8 mouse cellular contexts compared by ENCODE assay signal in genomic region chr11:62613657-62614365, GRCm38 (mm10). TPM values are rescaled to one million over a fixed set of nuclear protein-coding genes. Genes with fewer than 3 reads are reported as not detected.
DNase-seq lines count a peak whose midpoint lies in the region; ATAC-seq lines count a peak whose summit lies in the region.

No protein-coding gene starts in this region.

- H3K4me1 ChIP-seq in intestine, embryonic 16.5 days (ENCODE audit: control insufficient read depth, insufficient read depth, low read length), result peaks cover 11% of the 10 kb centered on the region
- H3K4me1 ChIP-seq in midbrain, embryonic 10.5 days, result peaks cover 33% of the 10 kb centered on the region

- peak overlapping the region; percentile 27 for H3K4me2 ChIP-seq in intestine, embryonic 16.5 days (ENCODE audit: low read depth, low read length)

- peak overlapping the region; percentile 12; the same call in 1 of the 2 replicates for H3K27ac ChIP-seq in intestine, embryonic 16.5 days (ENCODE audit: low read length)
- H3K27ac ChIP-seq in midbrain, embryonic 10.5 days (replicated peaks), result peak overlapping the region; percentile 90

- H3K9ac ChIP-seq in intestine, embryonic 16.5 days (ENCODE audit: low read depth, low read length), result peak overlapping the region; percentile 41; the same call in 1 of the 2 replicates

- no peaks in the 10 kb centered on the region for H3K27me3 ChIP-seq in intestine, embryonic 16.5 days (replicated peaks; ENCODE audit: control insufficient read depth, insufficient read depth, low read length)
- no peaks in the 10 kb centered on the region for H3K27me3 ChIP-seq in midbrain, embryonic 10.5 days (ENCODE audit: low read depth, poor library complexity, severe bottlenecking)

- intact Hi-C loops in left cerebral cortex, postnatal 25 days (cut with DNase I), result loop anchor here (1.0 to 2.0 kb wide), 2 partner anchors 35 to 61 kb away; partner anchors contain the start of genes Lrrc75a and Mmgt2

- peak; percentile 92 for DNase-seq in adrenal gland, adult 2 months
- peak; percentile 95 for DNase-seq in embryo, embryonic 11.5 days (ENCODE audit: low read depth, low spot score)
- DNase-seq in gastrocnemius, postnatal 4 days (ENCODE audit: low spot score in 2 of 2), result peak; percentile 94
- peak; percentile 90 to 96 for DNase-seq in left cerebral cortex, postnatal 25 days (ENCODE audit: low spot score in 2 of 2)
- peak; percentile 97 for DNase-seq in midbrain, embryonic 10.5 days (ENCODE audit: low spot score)
- peak; percentile 89 to 90 for DNase-seq in right cerebral cortex, postnatal 36 days (ENCODE audit: low spot score in 2 of 2)
- peak; percentile 89 to 96 for DNase-seq in urinary bladder, postnatal 4 days (ENCODE audit: low spot score in 2 of 2)

- WGBS in intestine, embryonic 16.5 days, result 20% methylated on average over 19 of the region's 19 CpGs
- 11% methylated on average over 19 of the region's 19 CpGs for WGBS in midbrain, embryonic 10.5 days

- peaks cover 11% of the 10 kb centered on the region; the same call in 1 of the 2 replicates for H3K36me3 ChIP-seq in intestine, embryonic 16.5 days (ENCODE audit: control insufficient read depth, insufficient read depth, low read length)
- H3K36me3 ChIP-seq in midbrain, embryonic 10.5 days, result peaks cover 53% of the 10 kb centered on the region

- H3K9me3 ChIP-seq in intestine, embryonic 16.5 days (ENCODE audit: control insufficient read depth, low read length), result no peaks in the 10 kb centered on the region
- H3K9me3 ChIP-seq in midbrain, embryonic 10.5 days (replicated peaks), result no peaks in the 10 kb centered on the region

- ATAC-seq in intestine, embryonic 16.5 days, result peak; percentile 84

- H3K4me3 ChIP-seq in intestine, embryonic 16.5 days (ENCODE audit: low read length), result peak overlapping the region; percentile 5; the same call in 1 of the 2 replicates
- peak overlapping the region; percentile 44 for H3K4me3 ChIP-seq in midbrain, embryonic 10.5 days

RNA-seq across cellular contexts. Expression of gene Lrrc75a, which starts 34.5 kb away (rescaled TPM):
- total RNA-seq in adrenal gland, adult 2 months (2021), result 10 to 100 TPM; 17.5 to 40.5 TPM
- 46.9 and 73.5 TPM in 2 replicates for polyA plus RNA-seq in adrenal gland, adult 2 months (2012; rRNA removed)
- total RNA-seq in gastrocnemius, postnatal 4 days (2021), result 10 to 100 TPM; 29.1 to 31.3 TPM
- polyA plus RNA-seq in intestine, embryonic 16.5 days (2015; fragmentation: Nextera tagmentation; extraction: Ambion mirVana), result 14.1 and 23.8 TPM in 2 replicates
- total RNA-seq in left cerebral cortex, postnatal 25 days (2021), result 10 to 100 TPM; 18.0 to 20.0 TPM
- 10.6 and 10.8 TPM in 2 replicates for polyA plus RNA-seq in midbrain, embryonic 10.5 days (2016; fragmentation: Nextera tagmentation; extraction: Ambion mirVana)

RNA-seq across cellular contexts. Expression of gene Mmgt2, which starts 34.7 kb away (rescaled TPM):
- 10 to 100 TPM; 34.5 to 47.3 TPM for total RNA-seq in adrenal gland, adult 2 months (2021)
- polyA plus RNA-seq in adrenal gland, adult 2 months (2012; rRNA removed), result 87.2 and 88.1 TPM in 2 replicates
- total RNA-seq in gastrocnemius, postnatal 4 days (2021), result 10 to 100 TPM; 24.2 to 26.0 TPM
- polyA plus RNA-seq in intestine, embryonic 16.5 days (2015; fragmentation: Nextera tagmentation; extraction: Ambion mirVana), result 82.9 and 86.3 TPM in 2 replicates
- 10 to 100 TPM; 18.4 to 20.2 TPM for total RNA-seq in left cerebral cortex, postnatal 25 days (2021)
- polyA plus RNA-seq in midbrain, embryonic 10.5 days (2016; fragmentation: Nextera tagmentation; extraction: Ambion mirVana), result 38.7 and 40.9 TPM in 2 replicates

RNA-seq across cellular contexts. Expression of gene Trpv2, which starts 39.5 kb away (rescaled TPM):
- 1 to 10 TPM; 2.7 to 4.2 TPM for total RNA-seq in adrenal gland, adult 2 months (2021)
- 2.7 and 3.9 TPM in 2 replicates for polyA plus RNA-seq in adrenal gland, adult 2 months (2012; rRNA removed)
- total RNA-seq in gastrocnemius, postnatal 4 days (2021), result 1 to 10 TPM; 3.6 to 4.7 TPM
- 11.0 and 11.2 TPM in 2 replicates for polyA plus RNA-seq in intestine, embryonic 16.5 days (2015; fragmentation: Nextera tagmentation; extraction: Ambion mirVana)
- 10 to 100 TPM; 16.6 to 18.7 TPM for total RNA-seq in left cerebral cortex, postnatal 25 days (2021)
- polyA plus RNA-seq in midbrain, embryonic 10.5 days (2016; fragmentation: Nextera tagmentation; extraction: Ambion mirVana), result 3.5 and 6.4 TPM in 2 replicates

Comparison
In these comparisons a context has a peak if more than half of its experiments do, and no peak if none do; other contexts are left out.
1. Peak in every context shown above with its lines: DNase-seq, ATAC-seq, H3K4me3 ChIP-seq and H3K27ac ChIP-seq.